Mouse (Mus musculus): ENCODE measurements around the gene Ttc28. TPM values are rescaled to one million over a fixed set of nuclear protein-coding genes. Genes with fewer than 3 reads are reported as not detected.
"Not testable (repeated sequence)": the region's sequence is repeated elsewhere in the genome, so short reads cannot be mapped to it uniquely, and the experiment has no call there.

Gene Ttc28
- polyA plus RNA-seq (2014; fragmentation: Nextera tagmentation; extraction: Ambion mirVana): 11.7 and 12.0 TPM in 2 replicates

DNA sequence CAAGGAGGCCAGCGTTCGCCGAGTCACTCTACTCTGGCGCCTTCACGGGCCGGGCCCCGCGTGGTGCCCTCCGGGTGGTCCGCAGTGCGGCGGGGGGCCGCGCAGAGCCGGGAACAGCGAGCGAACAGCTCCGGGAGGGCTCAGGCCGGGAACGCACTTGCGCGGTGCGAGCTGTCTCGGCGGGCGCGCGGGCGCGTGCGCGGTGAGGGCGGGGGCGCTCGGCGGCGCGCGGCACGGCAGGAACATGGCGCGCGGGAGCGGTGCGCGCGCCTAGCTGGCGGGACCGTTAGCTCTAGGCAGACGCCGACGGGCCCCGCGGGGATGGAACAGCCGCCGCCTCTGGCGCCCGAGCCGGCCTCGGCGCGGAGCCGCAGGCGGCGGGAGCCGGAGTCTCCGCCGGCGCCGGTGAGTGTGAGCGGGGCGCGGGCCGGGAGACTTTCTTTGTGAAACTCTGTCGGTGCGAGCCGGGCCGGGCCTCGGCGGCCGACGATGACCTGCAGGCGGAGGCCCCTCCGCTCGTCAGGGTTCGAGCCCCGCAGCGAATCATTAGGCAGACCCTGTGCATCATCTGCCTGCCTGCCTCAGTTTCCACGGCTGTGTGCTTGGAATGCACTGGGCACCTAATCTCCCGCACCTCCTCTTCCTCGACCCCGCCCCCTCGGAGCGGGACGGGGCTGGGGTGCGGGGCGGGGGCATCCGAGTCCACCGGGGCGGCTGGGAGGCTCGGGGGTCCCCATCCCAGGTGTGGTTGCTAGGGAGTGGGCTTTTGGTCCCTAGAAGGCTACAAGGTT, at the start of gene Ttc28:
Gene Ttc28, plus strand, starts transcription at position 220 of the 791 bp plus-strand sequence.
- Histone ChIP-seq H3K27me3 (ENCODE audit: control insufficient read depth, insufficient read depth, low read length) (no peaks in the 10 kb centered on the region), H3K4me3 (ENCODE audit: low read depth, low read length) (peak within 1 kb of the TSS; percentile 72), H3K9me3 (replicated peaks; ENCODE audit: control insufficient read depth, low read length) (no peaks in the 10 kb centered on the region), H3K4me1 (ENCODE audit: control insufficient read depth, insufficient read depth, low read length) (no peaks in the 10 kb centered on the region), H3K36me3 (replicated peaks; ENCODE audit: control insufficient read depth, insufficient read depth, low read depth, low read length) (no peaks in the 10 kb centered on the region), H3K27ac (replicated peaks; ENCODE audit: low read depth, low read length) (peak within 1 kb of the TSS; percentile 49), H3K9ac (replicated peaks; ENCODE audit: low read length) (peak within 1 kb of the TSS; percentile 92), H3K4me2 (ENCODE audit: low read depth, low read length) (peak within 1 kb of the TSS; percentile 72)
- DNase-seq (ENCODE audit: low spot score): peak; percentile 93
- under 1% methylated on average over 95 of the region's 101 CpGs for WGBS
- ATAC-seq (replicated peaks; ENCODE audit: insufficient number of reproducible peaks, low FRiP score, low TSS enrichment, low read depth): peak; percentile 88

DNA sequence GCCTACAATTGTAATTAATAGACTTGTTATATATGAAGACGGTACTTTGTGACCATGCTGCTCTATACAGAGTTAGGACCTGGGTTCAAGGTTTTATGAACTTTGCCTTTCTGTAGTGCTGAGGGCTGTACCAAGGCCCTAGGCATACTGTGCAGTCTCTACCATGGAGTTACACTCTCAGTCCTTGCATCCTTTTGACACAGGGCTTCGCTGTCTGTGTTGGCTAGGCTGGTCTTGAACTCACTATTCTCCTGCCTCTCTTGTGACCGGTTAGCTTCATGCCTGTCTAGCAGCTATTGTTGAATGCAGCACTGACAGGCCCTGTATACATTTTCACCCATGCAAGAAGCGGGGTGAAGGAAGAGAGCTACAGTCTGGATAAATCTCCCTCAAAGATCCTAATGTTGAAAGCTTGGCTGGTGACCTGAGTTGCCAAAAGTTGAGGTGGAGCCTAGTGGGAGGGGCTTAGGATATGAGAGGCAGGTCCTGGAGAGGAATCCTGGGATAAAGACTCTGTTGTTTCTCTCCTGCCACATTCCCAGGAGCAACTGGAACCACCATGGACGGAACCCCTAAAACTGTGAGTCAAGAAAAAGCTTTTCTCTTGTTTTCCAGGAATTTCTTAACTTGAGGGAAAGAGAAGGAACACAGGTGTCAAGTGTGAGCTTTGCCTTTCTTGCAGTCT, 48.4 kb upstream of the Ttc28 start:
- no peaks in the 10 kb centered on the region for H3K9me3 ChIP-seq (replicated peaks; ENCODE audit: control insufficient read depth, low read length)
- H3K4me3 ChIP-seq (ENCODE audit: low read depth, low read length): no peak overlapping the region
- H3K4me1 ChIP-seq (ENCODE audit: control insufficient read depth, insufficient read depth, low read length): no peaks in the 10 kb centered on the region
- no peak overlapping the region for H3K27ac ChIP-seq (replicated peaks; ENCODE audit: low read depth, low read length)
- no peak for ATAC-seq (replicated peaks; ENCODE audit: insufficient number of reproducible peaks, low FRiP score, low TSS enrichment, low read depth)
- no peaks in the 10 kb centered on the region for H3K36me3 ChIP-seq (replicated peaks; ENCODE audit: control insufficient read depth, insufficient read depth, low read depth, low read length)
- DNase-seq (ENCODE audit: low spot score): no peak
- H3K4me2 ChIP-seq (ENCODE audit: low read depth, low read length): no peak overlapping the region
- no peaks in the 10 kb centered on the region for H3K27me3 ChIP-seq (ENCODE audit: control insufficient read depth, insufficient read depth, low read length)
- H3K9ac ChIP-seq (replicated peaks; ENCODE audit: low read length): no peak overlapping the region
- WGBS: 86% methylated on average over 5 of the region's 5 CpGs

GRCm38 (mm10) chr5:110835959-110836358, 43.6 kb upstream of the Ttc28 start:
- H3K4me3 ChIP-seq (ENCODE audit: low read depth, low read length): no peak overlapping the region
- H3K27me3 ChIP-seq (ENCODE audit: control insufficient read depth, insufficient read depth, low read length): no peaks in the 10 kb centered on the region
- H3K36me3 ChIP-seq (replicated peaks; ENCODE audit: control insufficient read depth, insufficient read depth, low read depth, low read length): no peaks in the 10 kb centered on the region
- H3K9ac ChIP-seq (replicated peaks; ENCODE audit: low read length): no peak overlapping the region
- peak; percentile 48 for DNase-seq (ENCODE audit: low spot score)
- 38% methylated on average over 3 of the region's 3 CpGs for WGBS
- H3K9me3 ChIP-seq (replicated peaks; ENCODE audit: control insufficient read depth, low read length): no peaks in the 10 kb centered on the region
- H3K4me2 ChIP-seq (ENCODE audit: low read depth, low read length): no peak overlapping the region
- H3K27ac ChIP-seq (replicated peaks; ENCODE audit: low read depth, low read length): no peak overlapping the region
- no peaks in the 10 kb centered on the region for H3K4me1 ChIP-seq (ENCODE audit: control insufficient read depth, insufficient read depth, low read length)
- no peak for ATAC-seq (replicated peaks; ENCODE audit: insufficient number of reproducible peaks, low FRiP score, low TSS enrichment, low read depth)

- not testable (repeated sequence) for DNase-seq (ENCODE audit: low spot score); H3K4me3 ChIP-seq (ENCODE audit: low read depth, low read length); H3K9ac ChIP-seq (replicated peaks; ENCODE audit: low read length); H3K36me3 ChIP-seq (replicated peaks; ENCODE audit: control insufficient read depth, insufficient read depth, low read depth, low read length); H3K4me1 ChIP-seq (ENCODE audit: control insufficient read depth, insufficient read depth, low read length); H3K27me3 ChIP-seq (ENCODE audit: control insufficient read depth, insufficient read depth, low read length); H3K9me3 ChIP-seq (replicated peaks; ENCODE audit: control insufficient read depth, low read length); ATAC-seq (replicated peaks; ENCODE audit: insufficient number of reproducible peaks, low FRiP score, low TSS enrichment, low read depth); H3K27ac ChIP-seq (replicated peaks; ENCODE audit: low read depth, low read length); H3K4me2 ChIP-seq (ENCODE audit: low read depth, low read length)
- whole genome bisulfite sequencing: 90% methylated on average over 5 of the region's 5 CpGs
Measured at GRCm38 (mm10) chr5:110838016-110838415, 41.6 kb upstream of the Ttc28 start.

DNA sequence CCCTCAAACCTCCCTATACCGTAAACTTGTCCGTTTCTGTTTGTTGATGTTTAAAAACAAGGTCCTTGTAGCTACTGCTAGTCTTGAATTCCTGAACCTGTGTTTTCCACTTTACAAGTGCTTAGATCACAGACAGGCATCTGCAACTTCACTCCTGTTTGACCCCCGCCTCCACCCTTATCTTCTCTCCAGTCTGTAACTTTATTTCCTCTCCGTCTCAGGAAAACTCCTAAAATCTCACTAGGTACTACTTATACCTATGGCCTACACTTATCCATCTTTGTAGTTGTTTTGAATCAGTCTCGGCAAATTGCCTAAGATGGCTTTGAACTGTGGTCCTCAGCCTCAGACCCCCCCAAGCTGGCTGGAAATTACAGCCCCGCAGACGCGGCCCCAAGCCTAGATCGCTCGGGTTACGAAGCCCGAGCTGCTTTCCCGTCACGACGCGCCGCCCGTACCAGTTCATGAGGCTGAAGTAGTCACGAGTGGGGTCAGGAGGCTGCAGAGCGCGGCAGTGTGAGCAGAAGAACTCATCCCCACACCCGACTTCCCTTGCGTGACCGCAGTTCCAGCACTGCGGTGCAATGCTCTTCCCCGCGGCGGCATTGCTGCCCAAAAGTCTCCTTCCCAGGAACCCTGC, 40.4 kb upstream of the Ttc28 start:
- peak; percentile 15 for DNase-seq (ENCODE audit: low spot score)
- Histone ChIP-seq H3K4me3 (ENCODE audit: low read depth, low read length) (peak overlapping the region; percentile 75), H3K27me3 (ENCODE audit: control insufficient read depth, insufficient read depth, low read length) (no peaks in the 10 kb centered on the region), H3K9ac (replicated peaks; ENCODE audit: low read length) (peak overlapping the region; percentile 81), H3K27ac (replicated peaks; ENCODE audit: low read depth, low read length) (peak overlapping the region; percentile 65), H3K36me3 (replicated peaks; ENCODE audit: control insufficient read depth, insufficient read depth, low read depth, low read length) (no peaks in the 10 kb centered on the region), H3K9me3 (replicated peaks; ENCODE audit: control insufficient read depth, low read length) (no peaks in the 10 kb centered on the region), H3K4me1 (ENCODE audit: control insufficient read depth, insufficient read depth, low read length) (no peaks in the 10 kb centered on the region), H3K4me2 (ENCODE audit: low read depth, low read length) (peak overlapping the region; percentile 78)
- peak; percentile 57 for ATAC-seq (replicated peaks; ENCODE audit: insufficient number of reproducible peaks, low FRiP score, low TSS enrichment, low read depth)
- 7% methylated on average over 28 of the region's 28 CpGs for WGBS

DNA sequence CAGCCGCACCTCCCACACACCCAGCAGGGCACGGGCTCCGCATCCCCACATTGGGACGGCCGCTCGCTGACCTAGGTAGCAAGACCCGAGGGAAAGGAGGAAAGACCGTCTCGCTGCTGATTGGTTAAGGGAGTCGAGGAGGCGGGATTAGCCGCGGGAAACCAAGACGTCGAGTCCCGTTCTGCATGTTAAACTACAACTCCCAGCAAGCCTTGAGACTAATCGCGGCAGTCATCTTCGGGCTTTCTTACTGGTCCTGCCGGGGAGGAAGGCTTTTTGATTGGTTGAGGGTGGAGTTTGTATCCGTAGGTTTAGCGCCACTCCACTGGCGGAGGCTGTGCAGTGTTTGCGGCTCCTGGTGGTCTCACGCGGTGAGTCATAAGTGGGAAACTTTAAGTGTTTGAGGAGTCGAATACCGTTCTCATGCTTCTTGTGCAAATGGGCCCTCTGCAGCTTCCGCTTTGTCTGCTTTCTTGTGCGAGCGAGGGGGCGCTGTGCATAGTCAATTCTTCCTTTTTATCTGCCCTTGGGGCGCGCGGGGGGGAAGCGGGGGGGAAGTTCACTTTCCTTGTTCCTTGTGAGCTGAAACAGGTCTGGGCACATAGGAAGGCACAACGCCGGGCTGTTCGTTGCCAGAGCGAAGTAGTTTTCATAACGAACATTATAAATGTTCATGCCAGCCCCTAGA, 39.8 kb upstream of the Ttc28 start, which contains the start of the genes Hscb and Chek2:
Gene Hscb, minus strand, starts transcription at position 100 of the 688 bp plus-strand sequence.
Gene Chek2, plus strand, starts transcription at position 302 of the 688 bp plus-strand sequence.
- H3K9me3 ChIP-seq (replicated peaks; ENCODE audit: control insufficient read depth, low read length): no peaks in the 10 kb centered on the region
- H3K36me3 ChIP-seq (replicated peaks; ENCODE audit: control insufficient read depth, insufficient read depth, low read depth, low read length): no peaks in the 10 kb centered on the region
- H3K27ac ChIP-seq (replicated peaks; ENCODE audit: low read depth, low read length): peak within 1 kb of the TSS; percentile 72
- H3K9ac ChIP-seq (replicated peaks; ENCODE audit: low read length): peak within 1 kb of the TSS; percentile 81
- H3K27me3 ChIP-seq (ENCODE audit: control insufficient read depth, insufficient read depth, low read length): no peaks in the 10 kb centered on the region
- under 1% methylated on average over 41 of the region's 41 CpGs for WGBS
- peak within 1 kb of the TSS; percentile 78 for H3K4me2 ChIP-seq (ENCODE audit: low read depth, low read length)
- no peaks in the 10 kb centered on the region for H3K4me1 ChIP-seq (ENCODE audit: control insufficient read depth, insufficient read depth, low read length)
- DNase-seq (ENCODE audit: low spot score) (peak; percentile 99), ATAC-seq (replicated peaks; ENCODE audit: insufficient number of reproducible peaks, low FRiP score, low TSS enrichment, low read depth) (peak; percentile 98)
- peak within 1 kb of the TSS; percentile 75 for H3K4me3 ChIP-seq (ENCODE audit: low read depth, low read length)

DNA sequence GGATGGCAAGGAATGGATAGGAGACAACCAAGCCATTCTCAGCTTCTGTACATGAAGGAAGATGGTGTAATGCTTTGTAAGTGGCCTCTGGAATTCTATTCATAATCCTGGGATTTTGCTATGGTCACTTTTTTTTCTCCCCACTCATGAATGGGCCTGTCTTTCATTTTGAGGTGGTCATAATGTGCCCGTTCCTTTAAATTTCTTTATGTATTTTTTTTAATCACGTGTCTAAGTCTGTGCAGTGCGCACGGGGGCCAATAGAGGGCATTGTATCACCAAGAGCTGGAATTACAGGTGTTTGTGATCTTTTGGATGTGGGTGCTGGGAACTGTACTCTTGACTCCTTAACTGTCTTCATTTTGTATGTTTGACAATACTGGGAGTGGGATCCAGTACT, 39.1 kb upstream of the Ttc28 start:
- no peaks in the 10 kb centered on the region for H3K9me3 ChIP-seq (replicated peaks; ENCODE audit: control insufficient read depth, low read length)
- no peaks in the 10 kb centered on the region for H3K36me3 ChIP-seq (replicated peaks; ENCODE audit: control insufficient read depth, insufficient read depth, low read depth, low read length)
- H3K27me3 ChIP-seq (ENCODE audit: control insufficient read depth, insufficient read depth, low read length): no peaks in the 10 kb centered on the region
- peak overlapping the region; percentile 69 for H3K9ac ChIP-seq (replicated peaks; ENCODE audit: low read length)
- H3K27ac ChIP-seq (replicated peaks; ENCODE audit: low read depth, low read length): peak overlapping the region; percentile 72
- ATAC-seq (replicated peaks; ENCODE audit: insufficient number of reproducible peaks, low FRiP score, low TSS enrichment, low read depth) (no peak), DNase-seq (ENCODE audit: low spot score) (peak; percentile 61)
- H3K4me1 ChIP-seq (ENCODE audit: control insufficient read depth, insufficient read depth, low read length): no peaks in the 10 kb centered on the region
- H3K4me2 ChIP-seq (ENCODE audit: low read depth, low read length): peak overlapping the region; percentile 60
- H3K4me3 ChIP-seq (ENCODE audit: low read depth, low read length): peak overlapping the region; percentile 75
- 6% methylated on average over 4 of the region's 4 CpGs for WGBS

All from embryonic facial prominence, embryonic 11.5 days (tissue).